Mouse (Mus musculus): ENCODE data around the gene Rpl21. TPM values are rescaled to one million over a fixed set of nuclear protein-coding genes. Genes with fewer than 3 reads are reported as not detected.

Gene Rpl21
- polyA plus RNA-seq (2015; fragmentation: Nextera tagmentation; extraction: Ambion mirVana), result 526 and 721 TPM in 2 replicates

DNA sequence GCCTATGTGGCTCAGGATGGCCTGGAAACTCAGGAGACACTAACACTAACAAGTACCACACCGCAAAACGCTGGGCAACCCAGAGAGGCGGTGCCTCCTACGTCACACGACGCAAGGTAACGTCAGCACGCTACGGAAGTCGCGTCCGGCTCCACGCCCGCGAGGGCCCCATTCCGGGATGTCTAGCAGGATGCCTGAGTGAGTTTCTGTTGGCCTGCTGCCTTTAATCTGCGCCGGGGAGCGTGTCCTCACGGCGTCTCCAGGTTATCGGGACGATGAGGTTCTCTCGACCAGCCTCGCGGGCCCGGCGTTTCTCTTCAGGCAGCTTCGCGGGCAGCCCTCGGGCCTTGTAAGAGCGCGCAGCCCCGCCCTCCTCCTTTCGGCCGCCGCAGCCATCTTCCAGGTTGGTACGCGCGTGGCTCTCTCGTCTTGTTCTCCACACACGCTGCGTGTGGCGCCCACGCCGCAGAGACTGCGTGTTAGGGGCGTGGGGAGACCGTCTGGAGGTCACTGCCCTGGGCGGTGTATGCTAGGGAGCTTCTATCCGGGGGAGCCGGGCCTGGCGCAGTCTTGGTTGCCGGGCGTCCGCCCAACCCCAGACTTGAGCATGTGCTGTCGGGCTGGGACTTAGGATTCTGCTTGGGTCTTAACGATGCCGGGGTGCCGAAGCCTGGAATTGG lies at the start of gene Rpl21:
Gene Rpl21, plus strand, starts transcription at position 122 of the 680 bp plus-strand sequence.

DNA sequence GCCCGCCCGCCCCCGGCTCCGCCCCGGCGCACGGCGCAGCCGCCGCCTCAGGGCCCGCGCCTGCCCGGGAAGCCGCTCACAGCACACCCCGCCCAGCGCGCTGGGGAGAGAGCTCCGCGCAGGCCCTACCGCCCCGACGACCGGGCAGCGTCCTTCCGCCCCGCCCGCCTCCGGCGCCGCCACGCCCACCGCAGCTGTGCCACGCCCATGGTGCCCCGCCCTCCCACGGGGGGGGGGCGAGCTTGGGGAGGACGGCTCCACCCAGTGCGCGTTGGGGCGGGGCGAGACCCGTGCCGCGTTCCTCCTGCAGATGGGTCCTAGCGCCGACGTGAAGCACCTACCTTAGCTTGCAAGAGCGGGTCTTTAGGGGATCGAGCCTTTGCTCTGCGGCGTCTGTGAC lies 37.8 kb upstream of the Rpl21 start, which contains the start of gene Usp12:
Gene Usp12, minus strand, starts transcription at position 154 of the 400 bp plus-strand sequence.

DNA sequence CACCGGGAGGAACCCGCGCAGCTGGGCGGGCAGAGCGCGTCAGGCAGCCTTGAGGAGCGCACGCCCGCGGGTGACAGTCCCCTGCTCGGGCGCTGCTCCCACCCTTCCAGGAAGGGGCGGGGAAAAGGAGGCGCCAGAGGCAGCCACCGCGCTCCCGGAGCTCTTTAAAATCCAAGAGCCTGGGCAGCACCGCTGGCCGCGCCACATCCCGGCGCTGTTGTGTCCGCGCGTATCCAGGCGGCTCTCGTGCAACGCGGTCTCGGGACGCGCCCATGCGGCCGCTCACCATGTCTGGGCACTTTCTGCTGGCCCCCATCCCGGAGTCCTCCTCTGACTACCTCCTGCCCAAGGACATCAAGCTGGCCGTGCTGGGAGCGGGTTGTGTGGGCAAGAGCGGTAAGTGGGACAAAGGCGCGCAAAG lies 12.3 kb downstream of the Rpl21 start, which contains the start of gene Rasl11a:
Gene Rasl11a, plus strand, starts transcription at position 127 of the 421 bp plus-strand sequence.

Other genes starting within 250 kb of the Rpl21 start
- 0.11 TPM in 1 of 2 replicates, not detected in the other for gene Gpr12, start 247.7 kb upstream of the Rpl21 start, polyA plus RNA-seq (2015; fragmentation: Nextera tagmentation; extraction: Ambion mirVana)
- 10.6 and 12.1 TPM in 2 replicates for gene Usp12, start 37.9 kb upstream of the Rpl21 start, polyA plus RNA-seq (2015; fragmentation: Nextera tagmentation; extraction: Ambion mirVana)
- gene Rasl11a, start 12.2 kb downstream of the Rpl21 start, polyA plus RNA-seq (2015; fragmentation: Nextera tagmentation; extraction: Ambion mirVana), result 20.7 and 31.9 TPM in 2 replicates
- gene Gtf3a, start 115.8 kb downstream of the Rpl21 start, polyA plus RNA-seq (2015; fragmentation: Nextera tagmentation; extraction: Ambion mirVana), result 75.6 and 83.0 TPM in 2 replicates
- 44.4 and 47.1 TPM in 2 replicates for gene Mtif3, start 130.9 kb downstream of the Rpl21 start, polyA plus RNA-seq (2015; fragmentation: Nextera tagmentation; extraction: Ambion mirVana)
- 5.2 and 6.9 TPM in 2 replicates for gene Lnx2, start 243.7 kb downstream of the Rpl21 start, polyA plus RNA-seq (2015; fragmentation: Nextera tagmentation; extraction: Ambion mirVana)
- 145 and 151 TPM in 2 replicates for gene Polr1d, start 244.2 kb downstream of the Rpl21 start, polyA plus RNA-seq (2015; fragmentation: Nextera tagmentation; extraction: Ambion mirVana)